Mouse (Mus musculus) liver (tissue): ENCODE results near the gene Ralgapa2.

ENCODE experiments used
- DNase-seq: peaks from one replicate; pipeline ENCODE4 v3.0.0-alpha.2; 2020; ENCODE audit warnings: mixed read lengths

Gene Ralgapa2

DNA sequence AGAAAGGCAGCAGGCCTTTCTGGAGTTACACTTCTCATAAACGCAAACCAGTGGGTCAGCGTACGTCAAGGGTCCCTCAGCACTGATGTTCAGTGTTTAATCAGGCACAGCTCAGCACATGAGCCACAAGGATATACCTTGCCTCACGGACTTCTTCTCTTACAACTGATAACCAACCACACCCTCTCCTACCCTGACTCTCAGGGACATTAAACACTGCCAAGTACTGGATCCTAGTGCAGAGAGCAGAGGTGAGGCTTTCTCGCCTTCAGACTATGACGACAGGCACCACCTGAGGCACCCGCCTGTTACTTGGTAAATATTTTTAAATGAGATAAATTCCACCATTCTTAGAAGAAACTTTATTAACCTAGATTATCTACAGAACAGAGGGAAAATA lies 85.8 kb downstream of the Ralgapa2 start:
- no peak for DNase-seq

GRCm38 (mm10) chr2:146425235-146425634 lies 86.9 kb downstream of the Ralgapa2 start:
- no peak for DNase-seq

GRCm38 (mm10) chr2:146423710-146424301 lies 88.3 kb downstream of the Ralgapa2 start:
- DNase-seq = no peak

- no peak for DNase-seq
Measured at GRCm38 (mm10) chr2:146423032-146423691, 89.0 kb downstream of the Ralgapa2 start.

- no peak for DNase-seq
Measured at GRCm38 (mm10) chr2:146416283-146416682, 95.9 kb downstream of the Ralgapa2 start.

- DNase-seq = peak; percentile 64
Measured at GRCm38 (mm10) chr2:146414484-146415291, 97.5 kb downstream of the Ralgapa2 start.

- no peak for DNase-seq
Measured at GRCm38 (mm10) chr2:146412733-146413132, 99.4 kb downstream of the Ralgapa2 start.

DNA sequence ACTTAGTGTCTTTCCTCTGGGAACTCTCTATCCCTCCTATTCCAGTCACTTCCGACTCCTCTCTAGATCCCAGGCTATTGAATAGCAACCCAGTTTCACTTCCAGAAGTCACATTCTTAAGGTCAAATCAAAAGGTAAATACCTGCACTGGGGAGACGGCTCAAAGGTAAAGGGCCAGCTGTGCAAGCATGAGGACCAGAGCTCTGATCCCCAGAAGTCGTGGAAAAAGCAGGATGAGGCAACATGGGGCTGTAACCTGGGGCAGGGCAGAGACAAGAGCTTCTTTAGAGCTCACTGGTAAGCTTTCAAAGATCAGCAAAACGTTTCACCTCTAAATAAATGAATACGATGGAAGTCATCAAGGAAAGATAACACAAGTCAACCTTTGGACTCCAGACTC lies 100.2 kb downstream of the Ralgapa2 start:
- DNase-seq = no peak

GRCm38 (mm10) chr2:146407078-146407477 lies 105.1 kb downstream of the Ralgapa2 start:
- DNase-seq = no peak

GRCm38 (mm10) chr2:146401588-146401987 lies 110.6 kb downstream of the Ralgapa2 start:
- DNase-seq = no peak

DNA sequence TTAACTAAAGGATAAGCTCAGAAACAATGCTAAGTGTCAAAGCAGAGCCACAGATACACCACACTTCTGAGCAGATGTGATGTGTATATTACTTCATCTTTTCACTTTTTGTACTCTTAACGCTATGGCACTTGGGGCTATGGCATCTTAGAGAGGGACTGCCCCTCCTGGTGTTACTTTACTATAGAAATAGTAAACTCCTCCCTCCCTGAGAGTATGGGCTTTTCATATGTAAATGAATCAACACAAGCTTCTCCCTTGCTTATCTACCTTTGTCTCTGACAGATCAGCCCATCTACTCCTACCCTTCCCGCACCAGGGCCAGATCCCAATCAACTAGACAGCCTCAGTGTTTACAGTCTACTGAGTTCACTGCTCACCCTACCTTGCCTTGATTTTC lies 111.4 kb downstream of the Ralgapa2 start:
- no peak for DNase-seq

DNA sequence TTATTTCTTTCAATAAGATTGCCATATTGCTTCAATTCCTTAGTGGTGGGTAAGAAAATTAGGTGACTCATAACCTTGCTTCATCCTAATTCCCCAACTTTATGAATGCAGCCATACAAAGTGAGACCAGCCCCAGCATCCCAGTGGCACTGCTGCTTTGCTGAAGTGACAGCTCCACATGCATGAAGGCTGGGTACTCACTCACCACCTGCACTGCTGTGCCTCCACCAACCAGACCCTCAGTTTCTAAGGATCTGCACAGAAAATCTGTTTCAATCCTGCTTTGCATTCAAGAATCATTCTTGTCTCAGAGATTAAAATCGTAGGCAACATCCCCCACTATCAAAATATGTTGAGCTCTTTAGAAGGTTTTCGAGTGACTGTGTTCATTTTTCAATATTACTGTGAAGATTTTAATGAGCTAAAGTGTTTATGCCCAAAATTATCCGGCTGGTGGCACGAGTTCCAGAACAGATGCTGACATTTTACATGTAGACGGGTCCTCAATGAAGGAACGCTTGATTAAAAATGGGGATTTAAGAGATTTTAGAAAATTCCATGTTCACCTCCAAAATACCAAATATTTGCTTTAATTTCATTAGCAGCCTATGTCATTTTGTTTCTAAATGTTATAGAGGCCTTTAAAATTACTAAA lies 113.8 kb downstream of the Ralgapa2 start:
- no peak for DNase-seq

DNA sequence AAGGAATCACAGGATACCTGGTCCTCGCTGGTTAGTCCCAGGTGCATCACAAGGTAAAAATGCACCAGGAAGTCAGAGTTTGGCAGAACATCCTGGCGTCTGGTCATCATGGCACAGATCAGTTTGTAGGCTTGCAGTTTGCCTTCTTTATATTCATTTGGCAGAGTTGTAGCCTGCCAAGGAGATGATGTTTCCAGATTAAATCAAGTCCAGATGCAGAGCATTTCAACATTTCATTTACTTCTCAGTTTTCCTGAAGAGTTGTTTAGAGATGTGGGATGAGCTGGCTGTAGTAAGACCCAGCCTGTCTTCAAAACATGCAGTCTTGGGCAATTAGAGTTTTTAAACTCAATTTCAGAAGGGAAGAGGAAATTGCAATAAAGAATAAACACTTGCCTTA lies 124.9 kb downstream of the Ralgapa2 start:
- DNase-seq = no peak

DNA sequence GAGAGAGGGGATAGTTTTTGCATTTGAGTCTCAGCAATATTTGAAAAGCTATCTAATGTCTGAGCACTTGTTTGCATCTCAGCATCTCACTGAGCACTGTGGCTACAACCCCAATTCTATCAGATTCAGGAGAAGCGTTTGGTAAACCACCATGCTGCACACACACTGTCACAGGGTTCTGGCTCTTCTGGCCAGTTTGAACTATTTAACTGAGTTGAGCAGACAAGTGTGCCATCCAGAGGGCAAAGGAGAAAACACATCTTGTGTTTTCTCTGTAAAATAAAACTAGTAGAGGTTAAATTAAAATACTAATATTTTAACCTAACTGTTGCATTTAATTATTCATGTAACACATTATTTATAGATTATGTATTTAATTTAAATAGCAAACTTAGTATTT lies 127.6 kb downstream of the Ralgapa2 start:
- no peak for DNase-seq

DNA sequence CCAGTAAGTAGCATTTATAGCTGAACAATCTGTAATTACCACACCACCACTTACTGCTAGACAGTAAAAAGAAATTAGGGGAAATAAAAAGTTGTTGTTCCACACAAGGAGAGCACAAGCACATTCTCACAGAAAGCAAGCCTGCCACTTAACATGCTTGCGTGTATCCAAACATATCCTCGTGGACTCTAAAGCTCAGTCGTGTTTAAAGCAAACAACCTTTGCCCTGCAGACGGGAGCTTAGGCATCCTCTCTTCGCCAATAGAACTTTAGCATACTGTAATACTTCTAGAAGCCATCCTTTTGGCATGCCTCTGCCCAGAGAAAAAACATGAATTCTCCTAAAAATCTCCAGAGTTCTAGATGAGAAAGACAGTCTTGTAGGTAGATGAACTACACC lies 135.9 kb downstream of the Ralgapa2 start:
- no peak for DNase-seq

GRCm38 (mm10) chr2:146366098-146366497 lies 146.0 kb downstream of the Ralgapa2 start:
- DNase-seq = no peak

DNA sequence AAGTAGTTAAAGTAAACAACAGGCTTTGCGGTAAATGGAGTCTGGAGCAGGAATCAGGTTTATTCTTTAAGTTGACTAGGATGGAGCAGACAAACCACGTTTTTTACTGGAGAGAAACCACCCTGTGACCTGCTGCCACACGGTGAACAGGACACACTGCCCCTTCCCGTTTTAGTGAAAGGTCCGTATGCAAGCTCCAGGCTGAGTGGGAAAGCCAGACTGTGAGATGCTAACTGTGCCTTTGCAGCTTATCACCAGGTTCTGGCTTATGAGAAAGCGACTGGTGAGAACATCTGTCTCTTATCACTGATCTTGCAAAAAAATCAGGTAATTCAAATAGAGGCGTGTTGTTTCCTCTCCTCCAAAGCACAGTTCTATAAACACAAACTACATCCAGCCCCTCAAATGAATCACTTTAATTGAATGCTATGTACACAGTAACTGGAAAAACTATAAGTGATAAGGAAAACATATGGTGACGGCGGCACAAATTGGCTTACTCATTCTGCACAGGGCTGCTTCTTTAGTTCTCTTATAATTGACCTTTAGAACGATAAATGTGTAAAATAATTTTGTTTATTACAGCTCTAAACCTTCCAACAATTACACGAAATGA lies 146.7 kb downstream of the Ralgapa2 start:
- DNase-seq = no peak

DNA sequence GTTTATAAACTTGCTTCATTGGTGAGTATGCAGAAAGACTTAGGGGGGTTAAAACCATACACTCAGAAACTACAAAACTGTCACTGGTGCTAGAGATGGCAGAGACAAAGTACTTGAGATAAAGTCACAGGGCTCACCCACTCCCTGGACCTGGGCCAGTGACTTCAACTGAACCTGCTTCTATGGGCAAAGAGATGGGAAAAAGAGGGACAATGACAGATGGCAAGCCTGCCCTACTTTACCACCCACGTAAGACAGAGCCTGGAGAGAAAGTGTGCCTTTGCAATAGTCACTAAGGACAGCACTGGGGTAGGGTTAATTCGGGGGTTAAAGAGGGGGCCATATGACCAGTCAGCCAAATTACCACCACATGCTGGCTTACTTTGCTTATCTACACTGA lies 148.7 kb downstream of the Ralgapa2 start:
- DNase-seq = no peak

GRCm38 (mm10) chr2:146362932-146363331 lies 149.2 kb downstream of the Ralgapa2 start:
- no peak for DNase-seq

- DNase-seq = no peak
Measured at GRCm38 (mm10) chr2:146361969-146362368, 150.2 kb downstream of the Ralgapa2 start.

- no peak for DNase-seq
Measured at GRCm38 (mm10) chr2:146361076-146361475, 151.1 kb downstream of the Ralgapa2 start.

DNA sequence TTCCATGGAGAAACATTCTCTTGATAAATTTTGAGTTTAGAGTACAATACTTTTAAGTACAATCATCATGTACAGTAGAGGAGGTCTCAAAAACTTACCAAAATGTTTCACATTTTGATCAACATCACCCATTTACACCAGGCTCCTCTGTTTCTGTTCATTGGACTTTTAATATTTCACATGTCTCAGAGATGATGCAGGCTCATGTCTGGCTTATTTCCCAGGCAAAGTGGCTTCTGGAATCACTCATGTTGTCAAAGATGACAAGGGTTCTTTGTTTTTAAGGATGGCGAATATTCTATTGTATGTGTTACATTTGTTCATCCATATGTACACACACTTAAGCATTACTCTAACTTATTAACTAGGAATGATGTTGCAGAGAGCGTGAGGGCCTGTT lies 152.5 kb downstream of the Ralgapa2 start:
- no peak for DNase-seq

DNA sequence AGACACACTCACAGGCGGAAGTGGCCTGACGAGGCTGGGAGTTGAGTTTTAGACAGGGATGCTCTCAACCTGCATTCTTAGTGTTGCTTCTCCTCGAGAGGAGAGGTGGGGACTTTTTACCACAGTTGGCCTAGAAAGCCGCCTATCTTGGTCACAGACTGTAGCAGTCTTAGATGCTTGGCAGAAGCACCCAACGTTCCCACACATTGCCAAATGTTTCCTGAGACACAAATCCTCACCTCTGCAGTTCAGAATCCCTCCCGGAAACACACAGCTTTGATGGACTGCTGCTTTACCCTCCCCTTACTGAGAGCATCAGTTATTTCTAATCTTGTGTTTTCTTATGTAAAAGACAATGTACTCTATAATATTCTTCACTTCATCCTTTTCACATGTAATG lies 155.6 kb downstream of the Ralgapa2 start:
- no peak for DNase-seq
